Mouse (Mus musculus) bone marrow, adult 2 months (tissue): ENCODE measurements around the gene Erich2.

Source experiments
- CTCF ChIP-seq: fragments of 200-500 bp; IDR thresholded peaks from 2 replicates; pipeline ENCODE4 v1.5.1; 2011; ENCODE audit warnings: low read length, control low read depth; ENCODE audit not compliant: control insufficient read depth, insufficient read depth
- POLR2A ChIP-seq: fragments of 200-500 bp; IDR thresholded peaks from 2 replicates; pipeline ENCODE4 v1.6.1; 2011; ENCODE audit warnings: low read depth, mild to moderate bottlenecking, control low read depth, low read length, borderline replicate concordance; ENCODE audit not compliant: control insufficient read depth

DNA sequence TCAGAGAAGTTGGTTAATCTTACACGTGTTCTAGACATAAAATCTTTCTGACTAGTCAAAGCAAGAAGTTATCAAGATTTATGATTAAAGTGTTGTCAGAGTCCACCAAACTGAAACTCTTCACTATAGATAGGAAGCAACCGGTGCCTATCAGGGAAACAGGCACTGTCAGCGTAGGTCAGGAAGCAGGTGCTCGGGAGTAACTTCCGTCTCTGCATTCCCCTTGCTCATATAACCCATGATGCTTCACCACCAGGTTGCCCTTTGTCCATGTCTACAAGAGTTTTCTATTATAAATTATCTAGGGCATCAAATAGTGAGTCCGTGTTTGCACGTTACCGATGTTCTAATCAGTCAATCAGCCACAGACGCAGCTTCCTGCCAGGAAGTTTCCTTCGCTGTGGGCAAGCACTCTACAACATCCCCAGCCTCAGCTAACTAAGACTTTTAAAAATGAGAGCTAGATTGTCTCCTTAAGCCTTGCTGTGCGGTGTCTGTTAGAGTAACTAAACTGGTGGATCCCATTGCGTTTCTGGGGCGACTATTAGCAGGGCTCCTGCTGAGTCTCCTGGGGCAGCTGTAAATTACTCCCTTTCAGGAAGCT lies 10.8 kb upstream of the Erich2 start:
- TF ChIP-seq CTCF (no peak), POLR2A (no peak)
